Mouse (Mus musculus) cerebellum, adult 8-10 months (tissue): ENCODE measurements around the gene Cdc42bpa.
"Not testable (repeated sequence)": the region's sequence is repeated elsewhere in the genome, so short reads cannot be mapped to it uniquely, and the experiment has no call there.

Experiments used
- DNase-seq: peaks from one replicate; pipeline ENCODE4 v3.0.0; 2022

Cdc42bpa gene

GRCm38 (mm10) chr1:179960882-179961698 lies 818 bp downstream of the Cdc42bpa start:
- peak; percentile 30 for DNase-seq

GRCm38 (mm10) chr1:179961777-179962176 lies 1.5 kb downstream of the Cdc42bpa start:
- peak; percentile 31 for DNase-seq

GRCm38 (mm10) chr1:179969776-179970428 lies 9.6 kb downstream of the Cdc42bpa start:
- DNase-seq: no peak

- DNase-seq: no peak
Observed at GRCm38 (mm10) chr1:179975021-179975420, 14.7 kb downstream of the Cdc42bpa start.

GRCm38 (mm10) chr1:179975645-179976275 lies 15.5 kb downstream of the Cdc42bpa start:
- no peak for DNase-seq

GRCm38 (mm10) chr1:179977437-179977836 lies 17.2 kb downstream of the Cdc42bpa start:
- DNase-seq: no peak

- DNase-seq: no peak
Observed at GRCm38 (mm10) chr1:179978742-179979141, 18.5 kb downstream of the Cdc42bpa start.

- DNase-seq: no peak
Observed at GRCm38 (mm10) chr1:179981680-179982079, 21.4 kb downstream of the Cdc42bpa start.

- DNase-seq: no peak
Observed at GRCm38 (mm10) chr1:179982183-179982582, 21.9 kb downstream of the Cdc42bpa start.

- no peak for DNase-seq
Observed at GRCm38 (mm10) chr1:179982933-179983332, 22.7 kb downstream of the Cdc42bpa start.

- DNase-seq: no peak
Observed at GRCm38 (mm10) chr1:179984171-179984570, 23.9 kb downstream of the Cdc42bpa start.

GRCm38 (mm10) chr1:179991660-179992235 lies 31.5 kb downstream of the Cdc42bpa start:
- no peak for DNase-seq

GRCm38 (mm10) chr1:179992255-179992654 lies 32.0 kb downstream of the Cdc42bpa start:
- no peak for DNase-seq

GRCm38 (mm10) chr1:180008057-180008456 lies 47.8 kb downstream of the Cdc42bpa start:
- no peak for DNase-seq

- no peak for DNase-seq
Observed at GRCm38 (mm10) chr1:180013479-180013878, 53.2 kb downstream of the Cdc42bpa start.

GRCm38 (mm10) chr1:180018218-180018617 lies 57.9 kb downstream of the Cdc42bpa start:
- no peak for DNase-seq

GRCm38 (mm10) chr1:180021463-180022296 lies 61.4 kb downstream of the Cdc42bpa start:
- no peak for DNase-seq

GRCm38 (mm10) chr1:180023512-180023911 lies 63.2 kb downstream of the Cdc42bpa start:
- no peak for DNase-seq

- not testable (repeated sequence) for DNase-seq
Observed at GRCm38 (mm10) chr1:180029863-180030262, 69.6 kb downstream of the Cdc42bpa start.

- no peak for DNase-seq
Observed at GRCm38 (mm10) chr1:180030631-180031365, 70.5 kb downstream of the Cdc42bpa start.

GRCm38 (mm10) chr1:180031705-180032548 lies 71.7 kb downstream of the Cdc42bpa start:
- DNase-seq: no peak
